Mouse (Mus musculus) gastrocnemius, adult 18-20 months (tissue): Measurements from ENCODE around the gene AC124502.3. TPM values are rescaled to one million over a fixed set of nuclear protein-coding genes. Genes with fewer than 3 reads are reported as not detected.

Source experiments
- DNase-seq: peaks from one replicate; pipeline ENCODE4 v3.0.0; 2021; ENCODE audit warnings: low spot score
- total RNA-seq, 2 experiments: library from RNA; stranded (reverse); gene quantifications; 2 replicates each; pipeline ENCODE4 v1.2.3; 2021

The AC124502.3 gene
- total RNA-seq, 2 experiments from 2014 or later = 0.50 to 1.2 TPM

GRCm38 (mm10) chr19:5058801-5059771 is 20.4 kb downstream of the AC124502.3 start:
- no peak for DNase-seq

- DNase-seq = peak; percentile 67
Measured at GRCm38 (mm10) chr19:5060365-5061330, 22.0 kb downstream of the AC124502.3 start.

GRCm38 (mm10) chr19:5062041-5062440 is 23.4 kb downstream of the AC124502.3 start:
- no peak for DNase-seq

- peak; percentile 72 for DNase-seq
Measured at GRCm38 (mm10) chr19:5062446-5062845, 23.8 kb downstream of the AC124502.3 start.

GRCm38 (mm10) chr19:5065104-5065503 is 26.4 kb downstream of the AC124502.3 start:
- peak; percentile 73 for DNase-seq

- DNase-seq = no peak
Measured at GRCm38 (mm10) chr19:5067040-5067799, 28.5 kb downstream of the AC124502.3 start.

GRCm38 (mm10) chr19:5067867-5068569 is 29.3 kb downstream of the AC124502.3 start, which contains the start of gene Cd248:
TSS of gene Cd248 (plus strand) at chr19:5068078.
- DNase-seq = peak; percentile 75

GRCm38 (mm10) chr19:5068570-5069234 is 30.0 kb downstream of the AC124502.3 start:
- DNase-seq = no peak

GRCm38 (mm10) chr19:5069486-5069885 is 30.8 kb downstream of the AC124502.3 start:
- DNase-seq = no peak

- no peak for DNase-seq
Measured at GRCm38 (mm10) chr19:5069978-5070377, 31.3 kb downstream of the AC124502.3 start.

GRCm38 (mm10) chr19:5071077-5071476 is 32.4 kb downstream of the AC124502.3 start:
- no peak for DNase-seq

- peak; percentile 83 for DNase-seq
Measured at GRCm38 (mm10) chr19:5071545-5072369, 33.1 kb downstream of the AC124502.3 start.

- no peak for DNase-seq
Measured at GRCm38 (mm10) chr19:5072389-5073019, 33.8 kb downstream of the AC124502.3 start.

GRCm38 (mm10) chr19:5073028-5073427 is 34.3 kb downstream of the AC124502.3 start:
- DNase-seq = peak; percentile 51

- DNase-seq = no peak
Measured at GRCm38 (mm10) chr19:5073518-5073917, 34.8 kb downstream of the AC124502.3 start.

GRCm38 (mm10) chr19:5079279-5079678 is 40.6 kb downstream of the AC124502.3 start:
- no peak for DNase-seq

GRCm38 (mm10) chr19:5082005-5082404 is 43.3 kb downstream of the AC124502.3 start:
- DNase-seq = no peak

- DNase-seq = no peak
Measured at GRCm38 (mm10) chr19:5082596-5082995, 43.9 kb downstream of the AC124502.3 start.
